Mouse (Mus musculus): ENCODE data around the gene 1700020D05Rik.
"Not testable (repeated sequence)": the region's sequence is repeated elsewhere in the genome, so short reads cannot be mapped to it uniquely, and the experiment has no call there.

The 1700020D05Rik gene

GRCm38 (mm10) chr19:5494314-5494713 lies 9.3 kb downstream of the 1700020D05Rik start:
- no peak for DNase-seq (ENCODE audit: low spot score)

GRCm38 (mm10) chr19:5493301-5493721 lies 10.3 kb downstream of the 1700020D05Rik start:
- not testable (repeated sequence) for DNase-seq (ENCODE audit: low spot score)

- DNase-seq (ENCODE audit: low spot score): no peak
These were observed 10.9 kb downstream of the 1700020D05Rik start for GRCm38 (mm10) chr19:5492641-5493040.

- DNase-seq (ENCODE audit: low spot score): peak; percentile 65
These were observed 12.5 kb downstream of the 1700020D05Rik start for GRCm38 (mm10) chr19:5490898-5491708.

GRCm38 (mm10) chr19:5490313-5490897 lies 13.2 kb downstream of the 1700020D05Rik start, which contains the start of gene Cfl1:
TSS of gene Cfl1 (plus strand) at chr19:5490455.
- peak; percentile 85 for DNase-seq (ENCODE audit: low spot score)

GRCm38 (mm10) chr19:5489721-5490120 lies 13.9 kb downstream of the 1700020D05Rik start:
- not testable (repeated sequence) for DNase-seq (ENCODE audit: low spot score)

GRCm38 (mm10) chr19:5488878-5489571 lies 14.6 kb downstream of the 1700020D05Rik start:
- peak; percentile 92 for DNase-seq (ENCODE audit: low spot score)

GRCm38 (mm10) chr19:5487768-5488550 lies 15.6 kb downstream of the 1700020D05Rik start, which contains the start of gene Mus81:
TSS of gene Mus81 (minus strand) at chr19:5488402.
- peak; percentile 95 for DNase-seq (ENCODE audit: low spot score)

- no peak for DNase-seq (ENCODE audit: low spot score)
These were observed 16.8 kb downstream of the 1700020D05Rik start for GRCm38 (mm10) chr19:5486771-5487170.

- DNase-seq (ENCODE audit: low spot score): no peak
These were observed 17.3 kb downstream of the 1700020D05Rik start for GRCm38 (mm10) chr19:5486286-5486685.

- no peak for DNase-seq (ENCODE audit: low spot score)
These were observed 17.8 kb downstream of the 1700020D05Rik start for GRCm38 (mm10) chr19:5485821-5486220.

GRCm38 (mm10) chr19:5485371-5485770 lies 18.2 kb downstream of the 1700020D05Rik start:
- no peak for DNase-seq (ENCODE audit: low spot score)

- no peak for DNase-seq (ENCODE audit: low spot score)
These were observed 19.1 kb downstream of the 1700020D05Rik start for GRCm38 (mm10) chr19:5484496-5484895.

GRCm38 (mm10) chr19:5483386-5484359 lies 19.9 kb downstream of the 1700020D05Rik start:
- no peak for DNase-seq (ENCODE audit: low spot score)

GRCm38 (mm10) chr19:5481398-5481797 lies 22.2 kb downstream of the 1700020D05Rik start:
- no peak for DNase-seq (ENCODE audit: low spot score)

GRCm38 (mm10) chr19:5480016-5480415 lies 23.6 kb downstream of the 1700020D05Rik start:
- no peak for DNase-seq (ENCODE audit: low spot score)

GRCm38 (mm10) chr19:5477668-5478300 lies 25.8 kb downstream of the 1700020D05Rik start:
- DNase-seq (ENCODE audit: low spot score): no peak

- DNase-seq (ENCODE audit: low spot score): no peak
These were observed 26.5 kb downstream of the 1700020D05Rik start for GRCm38 (mm10) chr19:5477004-5477667.

- no peak for DNase-seq (ENCODE audit: low spot score)
These were observed 28.4 kb downstream of the 1700020D05Rik start for GRCm38 (mm10) chr19:5475069-5475714.

All from ovary, postnatal 14 days (tissue).